Mouse (Mus musculus): ENCODE measurements around the gene Grik5.

GRCm38 (mm10) chr7:25099581-25099980 is 27.4 kb upstream of the Grik5 start:
- TF ChIP-seq CTCF (IDR thresholded peaks at IDR 0.05; ENCODE audit: extremely low read depth, insufficient read depth, low read length) (peak; percentile 23; the same call in 1 of the 2 replicates), POLR2A (IDR thresholded peaks at IDR 0.05; ENCODE audit: extremely low read depth, insufficient read depth, low read length) (no peak)

All from cortical plate, adult 2 months (tissue).